In genomic region chr9:123343069-123343468, GRCm38 (mm10) we compare ENCODE assay signal across 16 mouse cellular contexts.
"Had no signal": no experiment of that assay in that cellular context is flagged by ENCODE, and none has a peak within 500 bp of the region (broad histone marks: within the 10 kb centered on the region; RNA-seq: fewer than 3 reads in every experiment).

No protein-coding gene starts in this region.

- H3K9me3 ChIP-seq: limb, embryonic 10.5 days; limb, embryonic 13.5 days; liver, embryonic 13.5 days had no signal

- H3K9ac ChIP-seq: limb, embryonic 13.5 days; liver, embryonic 13.5 days had no signal

- H3K36me3 ChIP-seq: limb, embryonic 10.5 days; limb, embryonic 13.5 days; liver, embryonic 13.5 days had no signal

- H3K27me3 ChIP-seq: limb, embryonic 13.5 days; liver, embryonic 13.5 days had no signal

- H3K4me2 ChIP-seq: limb, embryonic 13.5 days; liver, embryonic 13.5 days; midbrain, embryonic 11.5 days had no signal

- H3K4me1 ChIP-seq: limb, embryonic 13.5 days; liver, embryonic 13.5 days had no signal

- DNase-seq: layer of hippocampus, adult 9-11 months; liver, embryonic 13.5 days; lung, adult 2 months; lung, postnatal 14 days; lung, postnatal 4 days; midbrain, embryonic 14.5 days; thymus, adult 2 months; thymus, postnatal 14 days; thymus, postnatal 4 days had no signal

- H3K27ac ChIP-seq: layer of hippocampus, adult 2 months; limb, embryonic 10.5 days; limb, embryonic 13.5 days; liver, embryonic 13.5 days; stomach, postnatal 0 days had no signal

- ATAC-seq: inflammation-experienced regulatory T-cells, adult 6 months; intestine, postnatal 0 days had no signal

- H3K4me3 ChIP-seq: layer of hippocampus, adult 2 months; limb, embryonic 10.5 days; limb, embryonic 13.5 days; liver, embryonic 13.5 days had no signal
